Mouse (Mus musculus): ENCODE data around the gene Rnf10.

The Rnf10 gene

DNA sequence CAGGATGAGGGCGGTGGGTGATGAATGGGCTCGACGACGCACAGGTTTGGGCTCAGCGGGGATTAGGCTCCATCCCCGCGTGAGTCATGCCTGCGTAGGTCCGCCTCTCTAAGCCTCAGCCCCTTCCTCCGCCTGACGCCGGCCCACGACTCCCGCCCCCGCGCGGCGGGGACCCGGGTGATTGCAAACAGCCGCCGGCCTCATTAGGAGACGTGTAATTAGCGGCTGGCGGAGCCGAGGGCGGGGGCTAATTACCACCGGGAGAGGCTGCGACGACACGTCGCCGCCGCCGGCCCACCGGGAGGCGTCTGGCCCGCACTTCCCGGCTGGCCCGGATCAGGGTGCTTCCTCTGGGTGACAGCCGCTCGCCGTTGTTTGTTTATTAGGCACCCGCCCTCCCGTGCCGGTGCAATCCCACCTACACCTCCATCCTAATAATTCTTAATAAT is 37.4 kb downstream of the Rnf10 start:
- peak; percentile 42 for DNase-seq (ENCODE audit: low read depth, low spot score)

DNA sequence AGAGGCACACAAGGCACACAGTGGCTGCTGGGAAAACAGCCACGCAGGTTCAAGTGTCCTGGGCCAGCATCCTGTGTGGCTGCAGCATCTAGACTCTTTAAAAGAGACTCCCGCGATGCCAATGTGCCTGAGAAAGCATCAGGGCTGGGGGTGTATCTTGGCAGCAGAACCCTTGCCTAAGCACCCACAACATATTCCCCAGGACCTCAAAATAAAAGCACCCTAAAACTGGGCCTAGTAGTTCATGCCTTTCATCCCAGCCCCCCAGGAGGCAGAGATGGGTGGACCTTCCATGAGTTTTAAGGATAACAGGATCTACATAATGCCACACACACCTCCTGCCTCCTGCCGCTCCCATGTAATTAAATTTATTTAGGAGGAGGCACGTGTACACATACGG is 38.2 kb downstream of the Rnf10 start:
- DNase-seq (ENCODE audit: low read depth, low spot score): no peak

DNA sequence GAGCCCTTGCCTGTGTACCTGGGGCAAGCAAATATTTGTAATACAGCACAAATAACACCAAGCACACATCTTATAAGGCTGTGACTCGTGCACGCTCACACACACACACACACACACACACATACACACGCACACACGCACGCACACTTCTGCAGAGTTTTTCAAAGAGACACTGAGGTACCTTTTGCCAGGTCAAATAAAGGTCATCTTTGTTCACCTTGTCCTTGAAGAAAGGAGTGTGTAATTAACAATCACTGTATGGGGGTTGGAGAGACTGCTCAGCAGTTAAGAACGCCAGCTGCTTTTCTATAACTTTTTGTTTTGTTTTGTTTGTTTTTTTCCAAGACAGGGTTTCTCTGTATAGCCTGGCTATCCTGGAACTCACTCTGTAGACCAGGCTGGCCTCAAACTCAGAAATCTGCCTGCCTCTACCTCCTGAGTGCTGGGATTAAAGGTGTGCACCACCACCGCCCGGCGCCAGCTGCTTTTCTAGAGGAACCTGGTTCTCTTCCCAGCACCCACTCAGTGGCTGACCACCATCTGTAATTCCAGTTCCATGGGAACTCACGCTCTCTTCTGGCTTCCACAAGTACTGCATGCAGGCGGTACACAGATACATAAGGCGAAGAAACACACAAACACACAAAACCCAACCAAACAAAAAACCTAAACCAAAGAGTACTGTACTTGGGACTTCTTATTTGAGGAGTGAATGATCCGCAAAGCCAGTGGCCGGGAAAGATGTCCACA is 39.5 kb downstream of the Rnf10 start:
- DNase-seq (ENCODE audit: low read depth, low spot score): peak; percentile 72

DNA sequence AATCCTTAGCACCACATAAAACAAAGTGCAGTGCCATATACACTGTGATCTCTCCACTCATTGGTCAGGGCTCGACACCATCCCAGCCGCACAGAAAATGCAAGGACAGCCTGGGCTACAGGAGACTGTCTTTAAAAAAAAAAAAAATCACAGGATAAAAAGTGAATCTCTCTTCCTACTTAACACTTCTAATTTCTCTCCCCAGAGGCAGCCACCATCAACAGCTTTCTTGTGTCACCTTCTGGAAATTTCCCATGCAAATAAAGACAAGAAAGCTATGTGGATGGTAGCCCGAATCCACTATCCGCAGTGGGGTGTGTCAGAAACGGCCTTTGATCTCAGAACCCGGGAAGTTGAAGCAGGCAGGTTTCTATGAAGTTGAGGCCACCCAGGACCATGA is 40.2 kb downstream of the Rnf10 start:
- no peak for DNase-seq (ENCODE audit: low read depth, low spot score)

DNA sequence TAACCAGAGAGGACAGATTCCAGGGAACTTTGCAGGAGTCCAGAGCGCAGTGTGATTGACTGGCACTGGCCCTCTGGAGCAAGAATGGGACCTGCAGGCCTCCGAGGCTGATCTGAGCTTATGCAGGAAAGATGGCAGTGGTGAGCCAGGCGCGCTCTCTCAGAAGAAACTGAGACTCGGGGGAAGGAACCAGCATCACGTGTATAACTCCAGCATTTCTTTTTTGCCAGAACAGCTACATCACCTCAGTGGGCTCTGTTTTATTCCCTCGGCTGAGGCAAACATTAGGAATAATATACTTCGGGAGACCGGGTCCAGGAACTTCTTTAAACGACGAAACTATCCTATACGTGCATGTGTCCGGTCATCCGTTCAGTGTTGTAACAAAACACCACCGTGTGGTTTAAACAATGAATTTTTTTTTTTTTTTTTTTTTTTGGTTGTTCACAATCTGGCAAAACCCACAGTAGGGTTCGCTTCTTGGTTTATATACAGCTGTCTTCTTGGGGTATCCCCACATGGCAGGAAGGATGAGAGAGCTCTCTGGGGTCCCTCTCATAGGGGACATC is 41.1 kb downstream of the Rnf10 start:
- no peak for DNase-seq (ENCODE audit: low read depth, low spot score)

DNA sequence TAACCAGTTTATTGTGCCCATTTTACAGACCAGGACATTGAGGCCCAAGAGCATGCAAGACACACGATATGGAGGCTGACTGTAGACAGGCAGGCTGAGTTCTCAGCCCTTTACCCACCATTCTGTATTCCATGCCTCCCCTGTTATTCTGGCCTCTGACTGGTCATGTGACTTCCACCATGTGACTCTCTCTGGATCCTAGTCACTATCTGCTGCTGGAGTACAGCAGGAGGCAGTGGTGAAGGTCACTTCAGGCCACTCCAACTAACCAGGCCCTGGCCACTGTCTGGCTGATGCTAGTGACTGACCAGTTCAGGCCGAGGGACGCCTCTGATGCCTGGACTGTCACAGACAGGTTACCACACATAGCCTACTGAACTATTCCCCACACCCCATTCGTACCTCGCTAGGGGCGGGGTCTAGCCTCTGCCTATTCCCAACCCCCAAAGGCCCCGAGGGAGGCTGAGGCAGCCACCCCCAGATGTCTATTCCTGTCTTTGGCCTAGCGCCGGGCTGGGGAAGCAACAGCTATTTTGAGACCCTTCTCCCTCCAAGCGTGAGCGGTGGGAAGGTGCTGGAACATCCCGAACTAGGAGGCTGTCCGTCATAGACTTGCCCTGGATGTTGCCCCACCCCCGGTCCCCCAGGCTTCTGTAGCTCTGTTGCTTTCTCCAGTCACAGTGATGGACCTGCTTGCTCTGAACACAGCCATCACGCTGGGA is 41.7 kb downstream of the Rnf10 start:
- DNase-seq (ENCODE audit: low read depth, low spot score): peak; percentile 55

DNA sequence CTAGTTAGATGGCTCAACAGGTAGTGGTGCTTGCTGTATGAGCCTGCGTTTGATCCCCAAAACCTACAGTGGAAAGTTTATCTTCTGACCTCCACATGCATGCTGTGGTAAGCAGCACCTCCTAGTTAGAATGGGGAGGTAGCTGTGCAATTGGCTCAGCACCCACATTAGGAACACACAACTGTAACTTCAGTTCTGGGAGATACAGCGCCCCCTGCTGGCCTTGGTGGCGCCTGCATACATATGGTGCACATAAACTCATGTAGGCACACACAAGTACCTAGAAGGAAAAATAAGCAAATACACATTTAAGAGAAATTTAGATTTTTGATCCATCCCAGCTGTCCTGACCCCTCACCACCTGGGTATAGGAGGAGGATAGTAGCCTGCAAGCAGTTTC is 50.2 kb downstream of the Rnf10 start:
- DNase-seq (ENCODE audit: low read depth, low spot score): no peak

DNA sequence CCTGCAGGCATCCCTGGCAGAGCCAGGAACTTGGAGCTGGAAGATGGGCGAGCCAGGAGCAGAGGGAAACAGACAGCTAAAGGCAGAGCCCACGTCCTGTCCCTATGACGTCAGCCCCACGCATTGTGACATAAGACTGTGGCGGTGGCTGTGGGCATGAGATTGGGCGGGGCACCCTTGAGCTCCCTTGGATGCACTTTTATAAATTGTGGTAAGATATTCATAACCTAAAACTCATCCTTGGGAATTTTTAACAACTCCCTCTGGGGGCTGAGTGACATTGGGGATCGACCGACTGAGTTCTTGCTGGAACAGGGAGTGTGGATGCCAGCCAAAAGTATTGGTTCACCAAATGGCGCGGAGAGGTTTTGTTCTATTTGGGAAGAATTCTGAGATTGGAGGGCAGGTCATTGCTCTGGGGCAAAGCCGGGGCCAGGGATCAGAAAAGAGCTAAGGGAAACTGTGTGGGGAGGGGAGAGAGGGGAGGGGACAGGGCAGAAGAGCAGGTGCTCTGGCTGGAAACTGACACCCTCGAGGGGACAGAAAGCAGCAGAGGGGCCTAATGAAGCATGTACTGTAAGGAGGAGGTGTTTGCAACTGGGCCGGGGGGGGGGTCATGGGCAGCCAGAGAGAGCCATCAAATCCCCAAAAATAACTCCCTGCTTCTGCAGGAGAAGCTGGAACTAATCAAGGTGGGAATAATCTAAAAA is 51.6 kb downstream of the Rnf10 start:
- no peak for DNase-seq (ENCODE audit: low read depth, low spot score)

DNA sequence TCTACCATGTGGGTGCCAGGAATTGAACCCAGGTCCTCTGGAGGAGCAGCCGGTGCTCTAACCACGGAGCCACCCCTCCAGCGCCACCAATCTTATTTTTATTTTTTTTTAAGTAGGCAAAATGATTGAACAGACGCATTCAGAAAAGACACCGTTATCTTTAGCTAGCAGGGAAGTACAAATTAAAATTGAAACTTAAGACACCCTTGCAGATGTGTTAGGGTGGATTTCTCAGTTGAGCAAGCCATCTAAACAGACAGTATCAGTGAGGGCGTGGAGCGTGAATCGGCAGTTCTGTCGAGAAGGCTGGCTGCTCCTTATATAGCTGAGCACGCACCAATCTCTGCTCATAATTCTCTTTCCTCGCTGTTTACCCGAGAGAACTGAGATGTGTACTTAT is 54.7 kb downstream of the Rnf10 start:
- DNase-seq (ENCODE audit: low read depth, low spot score): no peak

DNA sequence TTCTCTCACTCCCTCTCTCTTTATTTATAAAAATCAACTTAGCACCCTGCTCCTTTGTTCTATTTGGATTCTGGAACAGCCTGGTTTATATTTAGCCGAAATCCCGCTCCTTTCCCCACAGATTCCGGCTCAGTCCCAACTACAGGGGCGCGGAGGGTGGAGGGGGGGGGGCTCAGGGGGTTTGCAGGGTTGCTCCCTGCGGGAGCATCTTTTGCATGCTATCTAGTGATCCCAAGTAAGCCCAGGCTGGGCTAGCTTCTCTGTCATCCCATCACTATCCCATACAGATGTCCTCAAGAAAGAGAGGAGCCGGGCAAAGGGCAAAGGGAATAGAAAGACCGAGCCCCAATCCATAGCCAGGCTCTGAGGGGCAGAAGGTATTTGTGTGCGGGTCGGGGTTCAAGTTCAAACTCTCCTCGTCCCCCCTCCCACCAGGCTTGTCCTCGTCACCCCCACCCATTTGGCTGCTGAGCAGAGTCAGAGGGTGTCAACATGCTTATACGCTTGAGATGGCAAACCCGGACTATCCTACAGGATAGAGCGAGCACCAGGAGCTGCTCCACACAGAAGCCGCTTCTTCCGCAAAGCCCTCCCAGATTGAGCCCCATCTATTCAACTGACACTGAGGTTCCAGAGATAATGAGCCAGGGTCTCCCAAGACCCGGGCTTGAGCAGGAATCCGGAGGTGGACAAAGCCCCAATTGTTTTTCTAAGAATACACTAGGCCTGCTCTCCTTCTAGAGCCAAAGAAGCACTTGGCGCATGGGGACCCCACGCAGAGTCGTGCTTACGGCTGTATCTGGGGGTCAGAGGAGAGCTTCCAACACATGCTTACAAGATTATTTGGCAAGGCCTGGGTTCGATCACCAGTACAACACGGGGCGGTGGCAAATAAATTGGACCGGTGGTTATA is 57.2 kb downstream of the Rnf10 start:
- DNase-seq (ENCODE audit: low read depth, low spot score): no peak

DNA sequence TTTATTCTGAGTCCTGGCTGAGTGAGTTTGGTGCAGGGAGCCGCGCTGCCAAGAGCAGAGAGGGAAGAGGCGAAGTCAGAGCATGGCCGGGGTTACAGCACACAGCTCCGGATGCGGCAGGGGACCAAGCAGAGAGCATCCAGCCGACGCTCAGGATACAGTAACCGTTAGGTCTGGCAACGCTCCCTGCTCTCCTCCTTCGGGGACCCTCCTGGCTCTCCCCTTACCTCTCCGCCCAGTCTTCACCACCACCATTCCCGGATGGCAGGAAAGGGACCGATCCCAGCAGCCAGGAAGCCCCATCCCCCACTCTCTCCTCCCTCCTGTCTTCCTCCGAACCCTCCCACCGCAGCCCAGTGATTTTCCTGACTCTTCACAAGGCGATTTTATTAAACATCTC is 57.8 kb downstream of the Rnf10 start:
- no peak for DNase-seq (ENCODE audit: low read depth, low spot score)

DNA sequence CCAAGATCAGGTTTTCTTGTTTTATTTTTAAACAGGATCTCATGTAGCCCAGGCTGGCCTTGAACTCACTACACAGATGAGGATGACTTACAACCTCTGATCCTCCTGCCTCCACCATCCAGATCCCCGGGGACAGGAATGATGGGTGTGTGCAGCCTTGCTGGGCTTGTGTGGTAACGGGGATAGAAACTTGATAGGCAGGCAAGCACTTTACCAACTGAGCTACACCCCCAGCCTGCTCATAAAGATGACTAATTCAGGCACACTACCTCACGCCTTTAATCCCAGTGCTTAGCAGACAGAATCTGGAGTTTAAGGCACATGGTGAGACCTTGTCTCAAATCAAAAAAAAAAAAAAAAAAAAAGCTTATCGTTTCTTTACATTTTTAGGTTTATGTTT is 59.8 kb downstream of the Rnf10 start:
- DNase-seq (ENCODE audit: low read depth, low spot score): no peak

DNA sequence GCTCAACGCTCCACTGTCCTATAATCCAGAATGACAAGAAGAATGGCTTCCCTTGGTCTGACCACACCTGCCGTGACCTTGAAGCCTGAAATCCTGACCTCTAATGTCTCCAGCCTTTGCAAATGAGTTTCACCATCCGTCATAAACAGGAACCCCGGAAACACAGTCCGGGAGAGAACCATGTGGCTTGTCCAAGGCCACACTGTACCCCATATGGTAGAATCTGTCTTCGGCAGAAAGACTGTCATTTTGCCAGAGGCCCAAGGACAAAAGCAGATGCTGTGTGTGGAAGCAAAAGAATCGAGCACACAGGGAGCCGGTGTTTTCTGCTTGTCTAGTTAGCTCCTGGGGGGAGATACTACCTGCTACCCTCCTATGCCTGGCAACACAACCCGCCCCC is 60.2 kb downstream of the Rnf10 start:
- DNase-seq (ENCODE audit: low read depth, low spot score): no peak

DNA sequence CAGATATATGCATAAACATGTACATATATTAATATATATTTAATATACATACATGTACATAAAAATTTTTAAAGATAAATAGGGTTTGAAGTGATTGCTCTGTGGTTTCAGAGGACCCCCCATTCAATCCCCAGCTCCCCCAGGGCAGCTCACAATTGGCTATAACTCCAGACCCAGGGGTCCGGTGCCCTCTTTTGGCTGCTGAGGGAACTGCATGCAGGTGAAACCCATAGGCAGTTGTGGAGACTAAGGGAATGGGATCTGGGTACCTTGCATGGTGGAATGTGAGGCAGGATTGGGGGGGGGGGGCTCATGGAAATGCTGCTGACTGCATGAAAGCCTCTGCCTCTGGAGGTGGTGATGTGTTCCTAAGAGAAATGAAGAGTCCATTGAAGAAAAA is 62.3 kb downstream of the Rnf10 start:
- peak; percentile 71 for DNase-seq (ENCODE audit: low read depth, low spot score)

DNA sequence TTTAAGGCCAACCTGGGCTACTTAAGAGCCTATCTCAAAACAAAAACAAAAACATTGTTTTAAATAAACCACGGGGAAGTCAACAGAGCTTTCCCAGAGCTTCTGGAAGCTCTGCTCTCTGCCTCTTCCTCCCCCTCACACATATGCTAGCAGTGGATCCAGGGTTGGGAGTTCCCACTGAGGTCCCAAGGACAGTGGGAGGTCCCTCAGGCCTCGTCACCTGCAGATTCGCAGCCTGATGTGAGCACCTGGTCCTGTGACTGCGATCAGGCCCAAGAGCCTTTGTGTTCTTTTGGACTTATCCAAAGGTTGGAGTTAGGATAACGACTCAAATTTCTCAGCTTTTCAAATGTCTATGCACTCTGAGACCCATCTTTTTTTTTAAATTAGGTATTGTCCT is 64.1 kb downstream of the Rnf10 start:
- DNase-seq (ENCODE audit: low read depth, low spot score): peak; percentile 83

DNA sequence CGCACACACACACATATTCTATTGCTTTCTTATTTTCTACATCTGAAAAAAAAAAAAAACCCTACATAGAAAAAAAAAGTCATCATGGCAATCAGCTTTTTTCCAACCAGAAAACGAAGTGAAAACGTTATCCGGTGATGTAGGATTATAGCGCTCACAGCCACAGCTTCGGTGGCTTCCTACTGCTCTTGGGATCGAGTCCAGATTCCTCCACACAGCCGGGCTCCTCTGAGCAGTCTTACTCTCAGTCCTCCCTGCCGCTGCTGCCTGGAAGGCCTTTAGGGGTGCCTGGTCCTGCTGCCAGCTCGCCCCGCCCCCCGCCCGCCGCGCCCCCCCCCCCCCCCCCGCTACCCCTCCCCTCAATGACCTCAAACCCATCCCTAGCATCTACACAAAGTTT is 64.8 kb downstream of the Rnf10 start:
- no peak for DNase-seq (ENCODE audit: low read depth, low spot score)

DNA sequence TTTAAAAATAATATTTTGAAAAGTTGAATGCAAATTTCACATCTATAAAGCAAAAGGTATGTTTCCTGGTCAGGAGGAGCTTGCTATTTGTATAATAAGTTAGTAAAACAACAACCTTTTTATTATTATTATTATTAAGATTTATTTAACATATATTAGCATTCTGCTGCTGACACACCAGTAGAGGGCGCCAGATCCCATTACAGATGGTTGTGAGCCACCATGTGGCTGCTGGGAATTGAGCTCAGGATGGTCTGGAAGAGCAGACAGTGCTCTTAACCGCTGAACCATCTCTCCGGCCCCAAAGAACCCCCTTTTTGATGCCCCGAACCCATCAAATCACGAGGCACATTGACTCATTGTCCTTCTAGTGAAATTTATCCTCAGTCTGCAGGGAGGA is 65.5 kb downstream of the Rnf10 start:
- no peak for DNase-seq (ENCODE audit: low read depth, low spot score)

DNA sequence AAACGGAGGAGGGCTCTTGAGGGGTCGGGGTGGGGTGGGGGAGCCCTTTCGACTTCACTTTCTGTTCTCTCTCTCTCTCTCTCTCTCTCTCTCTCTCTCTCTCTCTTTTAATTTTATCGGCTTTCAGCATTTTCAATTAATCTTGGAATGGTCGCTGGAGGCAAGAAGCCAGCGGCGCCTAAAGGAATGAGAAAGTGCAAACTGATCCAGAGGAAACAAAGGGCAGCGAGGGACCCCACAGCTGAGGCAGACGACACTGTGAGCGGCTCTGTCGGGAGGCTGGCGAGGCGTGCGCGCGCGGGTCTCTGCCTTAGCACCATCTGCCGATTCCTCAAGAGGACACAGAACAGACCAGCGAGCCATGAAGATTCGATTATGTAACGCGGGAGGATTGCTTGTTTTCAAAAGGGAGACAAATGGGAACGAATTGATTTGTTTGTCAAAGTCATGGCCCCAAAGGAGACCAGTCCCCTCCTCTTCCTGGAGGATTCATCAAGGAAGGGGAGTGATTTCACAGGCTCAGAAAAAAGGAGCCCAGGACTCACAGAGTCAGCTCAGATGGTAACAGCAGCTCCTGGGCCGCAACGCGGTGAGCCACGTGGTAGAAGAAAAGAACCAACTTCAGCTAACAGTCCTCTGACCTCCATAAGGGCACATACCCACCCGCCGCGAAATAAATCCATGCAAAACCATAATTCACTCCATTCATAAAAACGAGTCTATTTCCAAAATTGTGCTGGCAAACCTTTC is 68.0 kb downstream of the Rnf10 start:
- DNase-seq (ENCODE audit: low read depth, low spot score): peak; percentile 34

DNA sequence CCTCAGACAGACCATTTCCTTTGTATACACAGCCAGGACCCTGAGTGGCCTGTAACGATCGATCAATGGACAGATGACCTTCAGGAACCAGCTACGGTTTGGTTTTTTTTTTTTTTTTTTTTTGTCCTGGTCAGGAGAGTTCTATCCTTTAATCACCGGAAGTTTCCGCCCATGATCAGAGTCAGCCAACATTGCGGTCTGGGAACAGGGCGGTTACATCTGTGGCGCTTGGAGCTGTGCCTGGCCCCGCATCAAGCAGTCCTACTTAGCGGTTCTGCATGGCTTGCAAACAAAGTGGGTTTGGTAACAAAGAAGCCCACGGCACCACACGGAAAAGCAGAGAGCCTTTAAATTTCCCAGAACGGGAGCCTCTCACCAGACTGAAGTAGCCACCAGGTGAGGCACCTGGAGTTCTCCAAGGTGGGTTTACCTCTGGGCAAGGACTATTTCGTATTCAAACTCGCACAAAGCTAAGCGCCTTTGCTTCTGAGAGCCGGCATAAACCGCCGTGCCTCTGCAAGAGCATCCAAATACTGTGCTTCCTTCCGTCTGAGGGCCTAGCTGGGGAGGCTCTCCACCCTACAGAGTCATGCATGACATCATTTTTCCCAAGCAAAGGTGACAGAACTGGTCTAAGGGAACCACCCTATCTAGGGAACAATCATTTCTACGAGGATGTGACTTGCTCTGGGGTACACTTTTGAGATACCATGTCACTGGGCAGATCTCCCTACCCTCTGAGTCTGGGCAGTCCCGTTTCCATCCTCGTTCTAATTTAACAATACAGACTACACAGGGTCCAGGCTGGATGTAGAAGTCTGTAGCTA is 68.8 kb downstream of the Rnf10 start:
- DNase-seq (ENCODE audit: low read depth, low spot score): peak; percentile 88
